Mouse (Mus musculus) thymus, postnatal 36 days (tissue): ENCODE measurements around the gene Atp2a1.
"Not testable (repeated sequence)": the region's sequence is repeated elsewhere in the genome, so short reads cannot be mapped to it uniquely, and the experiment has no call there.

Source experiments
- DNase-seq, 2 experiments: peaks; one replicate each; pipeline ENCODE4 v3.0.0; 2022; ENCODE audit warnings: mixed read lengths in 2 of 2

Atp2a1 gene

GRCm38 (mm10) chr7:126463004-126463403 lies at the start of gene Atp2a1:
TSS of gene Atp2a1 (minus strand) at chr7:126463108.
- DNase-seq: peak in 1 of 2 experiments; percentile 19

DNA sequence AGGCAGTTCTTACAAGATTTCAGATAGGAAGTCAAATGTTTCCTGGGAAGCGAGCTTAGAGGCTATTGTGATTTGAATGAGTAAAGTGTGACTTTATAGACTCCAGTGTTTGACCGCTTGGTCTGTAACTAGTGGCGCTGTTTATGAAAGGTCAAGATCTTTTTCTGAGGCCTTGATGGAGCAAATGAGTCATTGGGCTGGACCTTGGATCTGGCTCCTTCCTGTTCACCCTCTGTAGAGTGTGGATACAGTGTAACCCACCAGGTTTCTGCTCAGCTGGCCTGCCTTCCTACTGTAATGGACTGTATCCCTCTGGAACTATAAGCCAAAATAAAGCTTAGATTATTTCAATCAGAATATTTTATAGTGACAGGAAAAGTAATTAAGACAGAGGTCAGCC lies 48.4 kb upstream of the Atp2a1 start:
- DNase-seq: no peak

DNA sequence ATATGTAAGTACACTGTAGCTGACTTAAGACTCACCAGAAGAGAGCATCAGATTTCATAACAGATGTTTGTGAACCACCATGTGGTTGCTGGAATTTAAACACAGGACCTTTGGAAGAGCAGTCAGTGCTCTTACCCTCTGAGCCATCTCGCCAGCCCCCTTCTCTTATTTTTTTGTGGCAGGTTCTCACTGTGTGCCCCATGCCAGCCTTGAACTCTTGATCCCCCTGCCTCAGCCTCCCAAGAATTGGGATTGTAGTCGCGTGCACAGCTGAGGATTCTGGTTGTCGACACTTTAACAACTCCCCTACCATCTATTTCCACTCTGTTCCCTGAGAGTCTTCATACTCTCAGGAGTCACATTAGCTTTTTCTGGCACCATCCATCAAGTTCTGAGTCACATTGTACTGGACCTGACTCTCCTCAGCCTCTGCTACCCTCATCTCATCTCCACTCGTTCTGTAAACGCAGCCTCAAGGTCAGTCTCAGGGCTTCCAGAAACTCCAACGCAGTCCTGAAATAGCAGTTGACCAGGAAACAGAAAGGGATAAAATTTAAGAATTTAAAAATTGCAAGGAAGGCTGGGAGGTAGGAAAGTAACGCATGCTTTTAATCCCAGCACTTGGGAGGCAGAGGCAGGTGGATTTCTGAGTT lies 44.3 kb upstream of the Atp2a1 start:
- DNase-seq: no peak

DNA sequence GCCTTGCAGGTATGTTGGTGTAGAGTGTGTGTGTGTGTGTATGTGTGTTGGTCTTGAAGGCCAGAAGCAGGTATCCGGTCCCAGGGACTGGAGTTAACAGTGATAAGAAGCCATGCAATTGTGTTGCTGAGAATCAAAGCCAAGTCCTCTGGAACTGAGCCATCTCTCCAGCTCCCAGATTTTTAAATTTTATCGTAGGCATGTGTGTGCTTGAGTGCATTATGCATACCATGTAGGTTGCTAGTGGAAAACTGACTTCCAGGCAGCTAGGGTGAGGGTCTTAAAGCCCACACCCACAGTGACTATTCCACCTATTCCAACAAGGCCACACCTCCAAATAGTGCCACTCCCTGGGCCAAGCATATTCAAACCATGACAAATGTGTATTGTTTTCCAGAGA lies 42.0 kb upstream of the Atp2a1 start:
- no peak for DNase-seq

GRCm38 (mm10) chr7:126503273-126503878 lies 40.5 kb upstream of the Atp2a1 start, which contains the start of gene Atxn2l:
TSS of gene Atxn2l (minus strand) at chr7:126503437.
- peak; percentile 99 for DNase-seq

DNA sequence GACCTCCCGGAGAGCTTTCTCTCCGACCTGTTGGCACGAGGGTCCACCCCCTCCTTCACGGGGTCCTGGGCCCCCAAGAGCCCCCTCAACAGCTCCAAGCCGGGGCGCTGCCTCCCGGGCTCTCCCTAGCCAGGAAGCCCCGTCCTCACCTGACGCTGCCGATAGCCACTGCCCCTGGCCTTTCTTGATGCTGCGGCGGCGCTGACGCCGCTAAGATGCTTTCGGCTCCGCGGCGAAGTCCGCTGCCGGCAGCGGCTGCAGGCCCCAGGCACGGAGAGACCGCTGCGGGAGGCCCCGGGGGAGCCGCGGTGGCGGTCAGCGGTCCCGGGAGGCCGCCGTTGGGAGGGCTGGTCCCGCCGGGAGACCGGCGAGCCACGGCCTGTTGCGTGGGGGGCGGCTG lies 39.8 kb upstream of the Atp2a1 start:
- no peak for DNase-seq

- DNase-seq: peak; percentile 91 to 94
Observed at GRCm38 (mm10) chr7:126502023-126502741, 39.3 kb upstream of the Atp2a1 start.

- DNase-seq: no peak
Observed at GRCm38 (mm10) chr7:126501684-126502022, 38.7 kb upstream of the Atp2a1 start.

- DNase-seq: no peak
Observed at GRCm38 (mm10) chr7:126499416-126499815, 36.5 kb upstream of the Atp2a1 start.

- no peak for DNase-seq
Observed at GRCm38 (mm10) chr7:126497966-126498365, 35.1 kb upstream of the Atp2a1 start.

- DNase-seq: no peak
Observed at GRCm38 (mm10) chr7:126496475-126496874, 33.6 kb upstream of the Atp2a1 start.

GRCm38 (mm10) chr7:126494120-126494519 lies 31.2 kb upstream of the Atp2a1 start:
- DNase-seq: no peak

DNA sequence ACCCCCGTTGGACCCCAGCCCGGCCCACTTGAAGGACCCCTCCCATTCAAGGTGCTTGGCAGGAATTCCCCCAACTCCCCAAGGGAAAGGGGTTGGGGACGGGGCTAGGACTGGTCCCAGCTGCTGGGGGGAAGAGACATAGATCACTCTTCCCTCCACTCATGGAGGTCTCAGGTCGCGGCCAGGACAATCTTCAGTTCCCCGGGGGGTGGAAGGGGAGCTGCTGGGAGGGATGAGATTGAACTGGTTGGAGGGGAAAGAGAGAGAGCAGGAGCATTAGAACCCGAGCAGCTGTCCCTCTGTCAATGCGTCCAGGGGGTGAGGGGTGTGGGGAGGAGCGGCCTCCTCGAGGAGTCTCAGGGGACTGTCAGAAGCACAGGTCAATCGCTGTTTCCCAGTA lies 29.1 kb upstream of the Atp2a1 start:
- no peak for DNase-seq

DNA sequence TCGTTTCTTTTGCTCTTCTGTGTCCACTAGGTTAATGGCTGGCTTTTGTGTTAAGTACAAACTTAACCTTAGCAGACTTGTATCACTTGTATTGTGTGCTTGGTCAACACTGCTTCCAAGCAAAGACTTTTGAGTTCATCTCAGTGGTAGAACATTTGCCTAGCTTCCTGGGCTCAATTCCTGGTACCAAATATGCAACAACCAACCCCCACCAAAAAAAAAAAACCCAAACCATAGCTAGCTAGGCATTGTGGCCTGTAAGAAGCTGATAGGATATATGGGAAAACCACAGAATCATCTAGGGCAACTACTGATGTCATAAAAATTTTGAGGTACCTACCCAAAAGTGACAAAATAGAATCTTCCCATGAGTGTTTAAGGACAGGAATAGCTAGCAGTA lies 28.1 kb upstream of the Atp2a1 start:
- no peak for DNase-seq

GRCm38 (mm10) chr7:126487617-126488385 lies 24.9 kb upstream of the Atp2a1 start:
- not testable (repeated sequence) for DNase-seq

DNA sequence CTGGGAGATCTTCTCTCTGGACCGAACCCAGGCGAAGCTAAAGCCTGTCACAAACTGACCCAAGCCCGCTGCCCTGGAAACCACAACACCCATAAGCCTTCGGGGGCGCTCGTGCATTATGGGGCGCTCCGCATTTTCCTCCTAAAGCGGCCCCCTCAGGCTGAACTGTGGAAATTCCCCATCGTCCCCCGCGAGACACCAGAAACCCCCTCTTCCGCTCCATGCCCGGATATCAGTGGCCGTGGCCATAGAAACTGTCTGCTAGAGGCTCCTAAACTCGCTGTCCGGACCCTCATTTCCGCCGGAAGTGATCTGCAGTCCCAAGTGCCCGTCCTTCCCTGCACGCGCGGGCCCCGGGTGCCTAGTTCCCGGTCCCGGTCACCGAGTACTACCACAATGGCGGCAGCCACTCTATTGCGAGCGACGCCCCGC lies 24.2 kb upstream of the Atp2a1 start, which contains the start of gene Tufm:
Gene Tufm (plus strand): TSS at position 310 of the 432 bp plus-strand sequence.
- DNase-seq: peak; percentile 90 to 93

DNA sequence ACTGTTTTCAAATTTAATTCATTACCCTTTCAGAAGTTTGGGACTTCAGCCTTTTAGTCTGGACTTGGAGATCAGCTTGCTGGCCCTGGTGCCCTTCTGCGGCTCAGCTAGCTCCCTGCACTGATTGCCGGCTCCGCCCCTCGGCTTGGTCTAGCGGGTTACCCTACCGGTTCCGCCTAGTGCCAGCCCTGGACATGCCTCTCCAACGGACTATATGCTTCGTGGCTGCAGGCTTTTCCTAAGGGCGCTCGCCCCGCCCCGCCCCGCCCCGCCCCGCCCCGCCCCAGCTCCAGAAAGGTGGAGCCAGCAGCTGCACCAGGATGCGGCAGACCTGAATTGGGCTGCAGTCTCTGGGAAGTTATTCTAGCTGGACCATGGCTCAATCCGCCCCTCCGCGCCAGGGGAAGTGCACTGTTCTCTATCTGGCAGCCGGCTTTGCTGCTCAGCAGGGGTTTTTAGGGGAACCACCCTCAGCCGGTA lies 19.5 kb upstream of the Atp2a1 start:
- peak; percentile 49 to 60 for DNase-seq

DNA sequence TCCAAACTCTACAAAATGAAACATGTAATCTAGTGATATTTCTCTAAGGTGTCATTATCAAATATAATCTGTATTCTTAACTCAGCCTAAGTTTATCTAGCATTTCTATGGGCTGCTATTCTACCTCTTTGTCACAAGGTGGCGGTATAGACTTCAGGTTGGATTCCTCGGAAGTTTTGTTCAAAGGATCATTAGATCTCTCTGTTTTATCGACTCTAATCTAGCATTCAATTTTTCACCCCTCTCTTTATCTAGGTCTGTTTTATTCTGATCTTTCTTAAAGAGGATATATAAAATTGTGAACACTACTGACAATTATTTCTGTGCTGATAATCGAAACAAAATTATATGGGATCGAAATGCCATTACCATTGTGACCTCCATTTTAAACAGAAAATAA lies 18.8 kb upstream of the Atp2a1 start:
- DNase-seq: no peak

DNA sequence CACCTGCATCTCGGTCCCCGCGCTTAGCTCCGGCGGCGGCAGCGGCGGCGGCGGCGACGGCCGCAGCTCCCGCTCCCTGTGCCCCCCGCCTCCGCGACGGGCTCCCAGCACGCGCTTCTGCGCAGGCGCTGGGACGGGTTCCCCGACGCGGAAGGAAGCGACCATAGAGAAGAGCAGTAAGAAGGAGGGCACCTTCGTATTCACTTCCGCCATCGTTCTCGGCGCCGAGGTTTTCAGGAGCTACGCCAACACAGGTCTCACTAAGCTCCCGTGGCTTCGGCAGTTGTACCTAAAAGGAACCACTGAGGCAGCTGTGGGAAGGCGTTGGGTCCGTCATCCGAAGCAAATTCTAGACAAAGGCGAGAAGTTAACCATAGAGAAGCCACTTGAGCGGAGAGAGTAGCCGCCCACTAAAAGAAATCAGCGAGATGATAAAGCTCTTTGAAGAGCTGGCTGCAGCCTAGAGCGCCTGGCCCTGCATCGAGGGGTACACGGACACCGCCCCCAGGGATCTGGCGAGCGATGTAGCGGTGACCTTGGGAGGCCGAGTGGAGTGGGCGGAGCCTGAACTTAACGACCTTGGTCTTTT lies 12.2 kb upstream of the Atp2a1 start, which contains the start of gene Sh2b1:
Gene Sh2b1 (minus strand): TSS at position 432 of the 589 bp plus-strand sequence.
- DNase-seq: peak; percentile 91 to 93

GRCm38 (mm10) chr7:126474486-126474955 lies 11.6 kb upstream of the Atp2a1 start:
- DNase-seq: no peak

GRCm38 (mm10) chr7:126473470-126474086 lies 10.7 kb upstream of the Atp2a1 start:
- DNase-seq: no peak

DNA sequence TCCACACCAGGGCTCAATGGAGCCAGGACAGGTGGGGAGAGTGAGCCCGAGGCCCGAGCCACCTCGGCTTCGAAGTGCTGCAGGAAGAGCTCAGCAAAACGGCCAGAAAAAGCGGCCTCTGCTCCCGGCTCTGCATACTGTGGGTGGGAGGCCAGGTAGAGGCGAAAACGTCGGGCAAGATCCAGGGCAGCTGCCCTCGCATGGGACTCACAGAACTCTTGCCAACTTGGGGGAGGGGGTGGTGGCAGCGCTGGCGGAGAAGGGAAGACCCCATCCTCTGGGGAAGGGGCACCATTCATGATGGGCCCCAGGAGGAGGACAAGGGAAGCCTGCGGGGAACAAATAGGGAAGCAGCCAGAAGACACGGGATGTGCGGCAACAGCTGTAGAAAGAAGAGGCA lies 9.8 kb upstream of the Atp2a1 start:
- DNase-seq: no peak
